Mouse (Mus musculus): Measurements from ENCODE around the gene Oog3.

The Oog3 gene

DNA sequence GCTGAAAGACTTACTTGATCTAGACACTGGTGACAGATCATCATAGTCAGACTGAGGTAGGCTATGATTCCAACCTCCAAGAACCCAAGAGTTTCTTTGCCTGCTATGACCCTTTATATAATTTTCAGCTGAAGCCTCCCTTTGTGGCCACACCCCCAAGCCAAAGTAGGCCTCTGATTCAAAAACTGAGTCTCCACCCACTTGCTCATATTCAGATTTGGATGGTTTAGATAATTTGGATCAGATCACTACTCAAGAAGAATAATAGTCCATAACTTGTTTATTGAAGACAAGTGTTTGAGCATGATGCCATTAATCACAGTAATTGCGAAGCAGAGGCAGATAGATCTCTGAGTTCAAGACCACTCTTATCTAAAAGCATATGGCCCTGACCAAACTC, at the start of gene Oog3:
Gene Oog3 (minus strand): TSS at position 101 of the 400 bp plus-strand sequence.
- no peak for DNase-seq (ENCODE audit: low read depth, low spot score)

DNA sequence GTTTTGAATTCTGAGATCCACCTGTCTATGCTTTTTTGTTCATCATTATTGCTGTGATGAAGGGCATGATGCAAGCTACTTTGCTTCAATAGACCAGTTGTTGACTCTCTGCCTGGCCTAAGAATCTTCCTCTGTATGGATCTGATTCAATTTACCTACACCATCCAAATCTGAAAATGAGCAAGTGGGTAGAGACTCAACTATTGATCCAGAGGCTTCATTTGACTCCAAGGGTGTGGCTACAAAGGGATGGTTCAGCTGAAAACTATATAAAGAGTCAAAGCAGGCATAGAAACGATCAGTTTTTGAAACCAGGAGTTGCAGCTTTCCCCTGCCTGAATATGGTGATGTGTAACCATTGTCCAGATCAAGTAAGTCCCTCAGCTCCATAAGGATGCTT, 28.0 kb upstream of the Oog3 start, which contains the start of gene Oog2:
Gene Oog2 (plus strand): TSS at position 301 of the 400 bp plus-strand sequence.
- no peak for DNase-seq (ENCODE audit: low read depth, low spot score)

Data from ES-CJ7 (cell line).